Mouse (Mus musculus) liver, embryonic 16.5 days (tissue): ENCODE measurements at regions not wholly inside any gene's neighbourhood (a gene's known extent, or its start where the extent isn't known, plus 50 kb on each side); places are given as distances from the start of the nearest gene placed in this dataset.

Experiments used
- ATAC-seq: fragments of 200-750 bp; cut with Nextera tagmentation; 2 replicates; pipeline ENCODE4 v1.8.0; 2017; ENCODE audit warnings: low read depth, mild to moderate bottlenecking, moderate number of reproducible peaks, moderate library complexity
- H3K27ac ChIP-seq: fragments of 300-500 bp; sonication (generic); 2 replicates; pipeline ENCODE4 v1.5.1; 2014; ENCODE audit warnings: mild to moderate bottlenecking, low read length
- H3K27me3 ChIP-seq: fragments of 300-500 bp; sonication (generic); 2 replicates; pipeline ENCODE4 v1.6.1; 2014; ENCODE audit warnings: low read depth, low read length, mixed read lengths; ENCODE audit not compliant: control insufficient read depth, insufficient read depth
- H3K36me3 ChIP-seq: fragments of 300-500 bp; sonication (generic); 2 replicates; pipeline ENCODE4 v1.6.1; 2014; ENCODE audit warnings: mild to moderate bottlenecking; ENCODE audit not compliant: control insufficient read depth, insufficient read depth
- H3K4me1 ChIP-seq: fragments of 300-500 bp; sonication (generic); 2 replicates; pipeline ENCODE4 v1.6.1; 2014; ENCODE audit warnings: low read depth, low read length, mixed read lengths; ENCODE audit not compliant: control insufficient read depth
- H3K4me2 ChIP-seq: fragments of 300-500 bp; sonication (generic); 2 replicates; pipeline ENCODE4 v1.6.1; 2014; ENCODE audit warnings: low read depth, low read length, mixed read lengths
- H3K4me3 ChIP-seq: fragments of 300-500 bp; sonication (generic); 2 replicates; pipeline ENCODE4 v1.5.1; 2014; ENCODE audit warnings: low read depth, mild to moderate bottlenecking, low read length
- H3K9ac ChIP-seq: fragments of 300-500 bp; sonication (generic); 2 replicates; pipeline ENCODE4 v1.6.1; 2014; ENCODE audit warnings: low read depth, low read length
- H3K9me3 ChIP-seq: fragments of 300-500 bp; sonication (generic); replicated peaks from 2 replicates; pipeline ENCODE4 v1.6.1; 2016; ENCODE audit warnings: low read length; ENCODE audit not compliant: control insufficient read depth
- WGBS: fragments of 180-500 bp; shearing (Covaris S2); extraction: QIAGEN DNeasy Blood & Tissue Kit; methylation state at CpG from one replicate; pipeline ENCODE4 v1.1.7; 2014; ENCODE audit not compliant: insufficient replicate concordance; 5-methylcytosine and 5-hydroxymethylcytosine counted together

- H3K36me3 ChIP-seq, result no peaks in the 10 kb centered on the region
- ATAC-seq, result no peak
- H3K4me3 ChIP-seq, result no peak overlapping the region
- H3K27ac ChIP-seq, result no peak overlapping the region
- H3K9me3 ChIP-seq, result no peaks in the 10 kb centered on the region
- no peaks in the 10 kb centered on the region for H3K27me3 ChIP-seq
- no peaks in the 10 kb centered on the region for H3K4me1 ChIP-seq
- H3K4me2 ChIP-seq, result no peak overlapping the region
- no peak overlapping the region for H3K9ac ChIP-seq
These were observed 250.4 kb downstream of the Tle4 start for GRCm38 (mm10) chr19:14347429-14347828.

- Histone ChIP-seq H3K27me3 (no peaks in the 10 kb centered on the region), H3K4me2 (no peak overlapping the region), H3K4me3 (no peak overlapping the region), H3K27ac (no peak overlapping the region), H3K4me1 (no peaks in the 10 kb centered on the region), H3K9me3 (no peaks in the 10 kb centered on the region), H3K36me3 (no peaks in the 10 kb centered on the region), H3K9ac (no peak overlapping the region)
- 55% methylated on average over 2 of the region's 2 CpGs for WGBS
- ATAC-seq, result no peak
These were observed 248.1 kb downstream of the Tle4 start for GRCm38 (mm10) chr19:14349753-14350152.

GRCm38 (mm10) chr19:14351728-14352340, 246.0 kb downstream of the Tle4 start:
- no peaks in the 10 kb centered on the region for H3K9me3 ChIP-seq
- H3K4me1 ChIP-seq, result no peaks in the 10 kb centered on the region
- H3K36me3 ChIP-seq, result no peaks in the 10 kb centered on the region
- H3K4me3 ChIP-seq, result no peak overlapping the region
- ATAC-seq, result no peak
- 26% methylated on average over 4 of the region's 4 CpGs for WGBS
- no peak overlapping the region for H3K27ac ChIP-seq
- H3K27me3 ChIP-seq, result no peaks in the 10 kb centered on the region
- no peak overlapping the region for H3K9ac ChIP-seq
- no peak overlapping the region for H3K4me2 ChIP-seq

GRCm38 (mm10) chr19:14352551-14352950, 245.3 kb downstream of the Tle4 start:
- Histone ChIP-seq H3K4me2 (no peak overlapping the region), H3K36me3 (no peaks in the 10 kb centered on the region), H3K9ac (no peak overlapping the region), H3K27ac (no peak overlapping the region), H3K4me1 (no peaks in the 10 kb centered on the region), H3K27me3 (no peaks in the 10 kb centered on the region), H3K4me3 (no peak overlapping the region), H3K9me3 (no peaks in the 10 kb centered on the region)
- ATAC-seq, result no peak
- 56% methylated on average over 3 of the region's 3 CpGs for WGBS

GRCm38 (mm10) chr19:14353151-14353550, 244.7 kb downstream of the Tle4 start:
- 36% methylated on average over 4 of the region's 4 CpGs for WGBS
- no peak for ATAC-seq
- Histone ChIP-seq H3K36me3 (no peaks in the 10 kb centered on the region), H3K4me3 (no peak overlapping the region), H3K4me1 (no peaks in the 10 kb centered on the region), H3K9ac (no peak overlapping the region), H3K4me2 (no peak overlapping the region), H3K27me3 (no peaks in the 10 kb centered on the region), H3K9me3 (no peaks in the 10 kb centered on the region), H3K27ac (no peak overlapping the region)

GRCm38 (mm10) chr19:14355128-14355527, 242.7 kb downstream of the Tle4 start:
- no peak overlapping the region for H3K4me3 ChIP-seq
- 57% methylated on average over 2 of the region's 2 CpGs for WGBS
- H3K4me1 ChIP-seq, result no peaks in the 10 kb centered on the region
- no peak for ATAC-seq
- no peak overlapping the region for H3K27ac ChIP-seq
- no peak overlapping the region for H3K4me2 ChIP-seq
- H3K36me3 ChIP-seq, result no peaks in the 10 kb centered on the region
- H3K9me3 ChIP-seq, result no peaks in the 10 kb centered on the region
- no peak overlapping the region for H3K9ac ChIP-seq
- no peaks in the 10 kb centered on the region for H3K27me3 ChIP-seq

GRCm38 (mm10) chr19:14355946-14356345, 241.9 kb downstream of the Tle4 start:
- Histone ChIP-seq H3K4me3 (no peak overlapping the region), H3K27ac (no peak overlapping the region), H3K27me3 (no peaks in the 10 kb centered on the region), H3K4me2 (no peak overlapping the region), H3K9me3 (no peaks in the 10 kb centered on the region), H3K9ac (no peak overlapping the region), H3K4me1 (no peaks in the 10 kb centered on the region), H3K36me3 (no peaks in the 10 kb centered on the region)
- no peak for ATAC-seq

GRCm38 (mm10) chr19:14360611-14361010, 237.2 kb downstream of the Tle4 start:
- Histone ChIP-seq H3K9ac (no peak overlapping the region), H3K4me2 (no peak overlapping the region), H3K9me3 (no peaks in the 10 kb centered on the region), H3K27ac (no peak overlapping the region), H3K4me1 (no peaks in the 10 kb centered on the region), H3K27me3 (no peaks in the 10 kb centered on the region), H3K36me3 (no peaks in the 10 kb centered on the region), H3K4me3 (no peak overlapping the region)
- ATAC-seq, result no peak
- 36% methylated on average over 5 of the region's 5 CpGs for WGBS

GRCm38 (mm10) chr19:14369098-14369604, 228.7 kb downstream of the Tle4 start:
- Histone ChIP-seq H3K36me3 (no peaks in the 10 kb centered on the region), H3K4me2 (no peak overlapping the region), H3K4me3 (no peak overlapping the region), H3K27me3 (no peaks in the 10 kb centered on the region), H3K9ac (no peak overlapping the region), H3K9me3 (no peaks in the 10 kb centered on the region), H3K27ac (no peak overlapping the region), H3K4me1 (no peaks in the 10 kb centered on the region)
- 74% methylated on average over 12 of the region's 12 CpGs for WGBS
- ATAC-seq, result no peak
